Mouse (Mus musculus): Measurements from ENCODE around the gene Gm20716.

The Gm20716 gene

GRCm38 (mm10) chr2:168230026-168230728, at the start of gene Gm20716, which contains the start of the genes Dpm1 and Mocs3:
TSS of gene Gm20716 (minus strand) at chr2:168230364.
TSS of gene Dpm1 (minus strand) at chr2:168230591.
TSS of gene Mocs3 (plus strand) at chr2:168230622.
- peak; percentile 80 to 88 for DNase-seq (ENCODE audit: low spot score in 2 of 2)

GRCm38 (mm10) chr2:168274374-168274935, 44.3 kb upstream of the Gm20716 start:
- peak in 1 of 2 experiments; percentile 58 for DNase-seq (ENCODE audit: low spot score in 2 of 2)

GRCm38 (mm10) chr2:168273387-168273786, 43.2 kb upstream of the Gm20716 start:
- DNase-seq (ENCODE audit: low spot score in 2 of 2) = no peak

DNA sequence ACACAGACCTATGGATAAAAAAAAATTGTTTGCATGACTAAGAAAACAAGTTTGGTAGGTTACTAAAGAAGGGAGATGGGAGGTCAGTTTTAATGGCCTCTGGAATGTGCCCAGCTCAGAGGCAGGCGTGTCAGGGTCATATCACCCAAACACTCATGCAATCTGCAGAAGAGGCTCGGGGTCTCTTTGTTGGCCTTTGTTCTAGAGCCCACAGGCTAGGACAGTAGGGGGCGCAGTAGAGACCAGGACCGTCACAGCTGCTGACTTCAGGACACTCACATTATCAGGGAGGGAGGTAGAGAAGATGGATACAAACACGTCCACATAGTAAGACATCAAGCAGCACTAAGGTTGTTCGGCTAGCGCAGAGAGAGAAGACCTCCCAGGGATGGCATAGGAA, 37.9 kb upstream of the Gm20716 start:
- DNase-seq (ENCODE audit: low spot score in 2 of 2) = no peak

GRCm38 (mm10) chr2:168260900-168261299, 30.7 kb upstream of the Gm20716 start:
- DNase-seq (ENCODE audit: low spot score in 2 of 2) = no peak

- no peak for DNase-seq (ENCODE audit: low spot score in 2 of 2)
Measured at GRCm38 (mm10) chr2:168260124-168260523, 30.0 kb upstream of the Gm20716 start.

- DNase-seq (ENCODE audit: low spot score in 2 of 2) = no peak
Measured at GRCm38 (mm10) chr2:168259046-168259445, 28.9 kb upstream of the Gm20716 start.

DNA sequence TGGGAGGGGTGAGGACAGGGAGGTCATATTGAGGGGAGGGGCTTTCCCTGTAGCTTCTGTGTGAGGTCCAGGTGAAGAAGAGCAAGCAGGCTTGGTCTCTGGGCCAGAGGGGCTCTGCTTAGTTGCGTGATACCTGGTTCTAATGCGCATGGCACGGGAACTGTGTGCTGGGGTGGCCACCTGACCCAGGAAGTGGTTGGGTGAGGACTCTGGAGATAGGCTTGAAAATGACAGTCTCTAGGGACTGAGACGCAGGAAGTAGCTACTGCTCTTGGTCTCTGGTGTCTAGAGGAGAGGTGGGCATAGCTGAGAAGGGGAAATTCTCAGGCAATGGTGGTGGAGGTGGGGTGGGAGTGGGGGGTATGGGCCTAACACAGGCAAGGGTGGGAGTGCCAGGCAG, 27.0 kb upstream of the Gm20716 start:
- no peak for DNase-seq (ENCODE audit: low spot score in 2 of 2)

DNA sequence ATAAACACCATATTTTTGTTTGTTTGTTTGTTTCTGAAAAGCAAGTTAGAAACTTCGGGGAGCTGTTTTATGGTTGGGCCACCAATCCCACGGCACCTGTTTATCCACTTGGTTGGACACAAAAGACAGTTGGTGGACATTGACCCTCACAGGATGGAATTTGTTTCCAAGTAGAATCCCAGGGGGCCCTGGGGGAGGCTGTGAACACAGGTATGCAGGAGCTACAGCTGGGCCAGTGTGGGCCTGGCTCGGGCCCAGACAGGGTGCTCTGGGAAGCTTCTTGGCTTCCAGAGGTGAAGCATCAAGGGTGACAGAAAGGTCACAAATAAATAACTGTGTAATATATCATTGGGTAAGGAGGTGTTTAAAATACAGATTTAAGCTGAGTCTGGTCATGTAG, 26.3 kb upstream of the Gm20716 start:
- DNase-seq (ENCODE audit: low spot score in 2 of 2) = no peak

- peak in 1 of 2 experiments; percentile 44 for DNase-seq (ENCODE audit: low spot score in 2 of 2)
Measured at GRCm38 (mm10) chr2:168253822-168254221, 23.7 kb upstream of the Gm20716 start.

DNA sequence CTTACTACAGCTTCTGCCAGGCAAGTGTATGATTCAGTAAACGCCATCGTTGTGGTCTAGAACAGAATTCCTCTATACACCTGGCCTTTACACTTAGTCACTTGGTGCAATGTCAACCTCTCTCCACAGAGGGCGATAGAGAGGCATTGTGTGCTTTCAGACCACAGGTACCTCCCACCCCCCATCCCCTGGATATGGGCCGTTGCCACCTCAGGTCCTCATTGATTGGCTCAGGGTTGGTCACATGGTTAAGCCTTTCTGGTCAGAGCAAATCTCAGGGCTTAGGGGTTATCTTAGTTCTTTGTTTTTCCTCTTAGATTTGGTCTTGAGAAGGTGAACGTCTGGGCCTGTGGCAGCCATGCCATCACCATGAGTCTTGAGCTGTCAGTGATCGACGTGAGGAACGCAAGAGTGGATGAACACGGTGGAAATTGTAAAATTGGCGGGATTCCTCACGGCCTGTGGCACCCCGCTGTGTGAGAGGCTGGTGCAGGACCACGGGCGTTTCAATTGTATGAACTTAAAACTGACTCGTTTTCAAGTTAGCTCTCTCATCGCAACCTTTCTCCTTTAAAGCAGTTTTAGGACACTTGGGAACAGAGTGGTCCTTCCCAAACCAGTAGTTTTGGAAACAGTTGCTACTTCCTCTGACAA, 22.6 kb upstream of the Gm20716 start:
- no peak for DNase-seq (ENCODE audit: low spot score in 2 of 2)

GRCm38 (mm10) chr2:168250270-168250669, 20.1 kb upstream of the Gm20716 start:
- DNase-seq (ENCODE audit: low spot score in 2 of 2) = peak; percentile 54 to 76

- DNase-seq (ENCODE audit: low spot score in 2 of 2) = no peak
Measured at GRCm38 (mm10) chr2:168248856-168249245, 18.7 kb upstream of the Gm20716 start.

DNA sequence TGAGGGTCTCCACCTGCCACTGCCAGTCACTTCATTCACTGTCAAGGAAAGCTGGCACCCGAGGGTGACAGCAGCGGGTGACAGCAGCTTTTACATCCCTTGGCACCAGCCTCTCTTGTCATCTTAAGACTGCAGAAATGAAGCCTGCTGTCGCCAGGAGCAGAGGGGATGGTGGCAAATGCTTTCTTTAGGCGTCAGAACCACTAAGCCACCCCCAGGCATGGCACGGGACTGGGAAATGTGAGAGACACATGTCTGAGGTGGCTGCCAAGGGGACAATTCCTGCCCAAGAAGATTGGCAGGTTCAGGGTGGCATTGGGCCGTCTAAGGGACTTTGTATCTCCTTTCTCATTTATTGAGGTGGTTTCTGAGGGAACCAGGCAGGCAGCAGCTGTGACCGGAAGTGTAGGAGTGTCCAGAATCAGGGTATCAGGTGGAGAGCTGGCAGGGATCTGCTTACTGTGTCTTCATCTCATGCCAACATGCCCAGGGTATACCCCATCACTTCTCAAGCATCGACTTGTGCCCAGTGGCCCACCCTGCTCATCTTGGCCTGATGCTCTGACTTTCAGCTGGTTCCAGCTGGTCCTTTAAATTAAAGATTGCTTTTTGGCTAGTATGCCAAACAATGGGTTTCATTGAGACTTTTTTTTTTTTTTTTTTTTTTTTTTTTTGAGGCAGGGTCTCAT, 18.1 kb upstream of the Gm20716 start:
- DNase-seq (ENCODE audit: low spot score in 2 of 2) = no peak

DNA sequence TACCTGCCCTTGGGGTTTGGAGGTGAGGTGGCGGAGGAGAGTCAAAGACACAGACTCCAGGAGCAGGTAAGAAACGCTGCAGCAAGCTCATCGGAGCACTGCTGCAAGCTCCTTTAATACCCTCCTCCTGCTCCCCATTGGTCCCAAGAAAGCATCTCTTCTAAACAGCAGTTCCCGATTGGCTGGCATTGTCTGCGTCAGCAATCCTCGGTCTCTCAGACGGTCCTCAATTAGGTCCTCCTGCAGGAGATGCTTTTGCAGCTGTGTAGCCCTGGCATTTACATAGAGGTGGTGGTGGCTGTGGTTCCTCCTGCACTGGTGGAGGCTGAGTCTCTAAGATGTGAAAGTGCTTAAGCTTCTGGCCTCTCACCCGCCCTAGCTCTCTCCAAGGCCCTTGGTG, 15.4 kb upstream of the Gm20716 start:
- no peak for DNase-seq (ENCODE audit: low spot score in 2 of 2)

DNA sequence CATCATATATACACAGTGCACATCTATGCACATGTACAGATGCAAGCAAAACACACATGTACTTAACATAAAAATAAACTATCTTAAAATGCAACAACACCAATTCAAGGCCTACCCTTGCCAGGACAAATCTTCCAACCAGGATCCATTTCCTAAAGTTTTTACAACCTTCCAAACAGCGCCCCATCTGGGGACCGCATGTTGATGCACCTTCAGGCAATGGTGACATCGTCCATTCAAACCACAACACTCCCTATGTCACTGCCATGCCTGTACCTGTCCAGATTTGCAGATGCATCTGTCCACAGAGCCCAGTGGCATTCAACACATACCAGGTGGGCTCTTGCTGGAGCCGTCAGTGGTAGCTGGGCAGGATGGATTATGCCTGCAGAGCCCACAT, 13.1 kb upstream of the Gm20716 start:
- DNase-seq (ENCODE audit: low spot score in 2 of 2) = no peak

GRCm38 (mm10) chr2:168242841-168243240, 12.7 kb upstream of the Gm20716 start:
- no peak for DNase-seq (ENCODE audit: low spot score in 2 of 2)

DNA sequence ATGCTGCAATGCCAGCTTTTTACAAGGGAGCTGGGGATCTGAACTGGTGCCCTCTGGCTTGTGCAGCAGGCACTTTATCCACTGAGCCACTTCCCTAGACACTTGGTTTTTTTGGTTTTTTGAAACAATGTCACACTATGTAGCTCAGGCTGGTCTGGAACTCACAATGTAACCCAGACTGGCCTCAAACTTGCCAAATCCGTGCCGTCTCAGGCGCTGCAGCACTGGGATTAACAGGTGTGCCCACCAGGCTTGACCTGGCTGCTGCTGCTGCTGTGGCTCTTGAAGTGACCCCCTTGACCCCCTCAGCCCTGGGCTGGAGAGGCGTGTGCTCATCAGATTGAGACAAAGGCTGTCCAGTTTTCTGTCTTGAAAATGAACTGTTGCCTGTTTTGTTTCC, 8.2 kb upstream of the Gm20716 start:
- no peak for DNase-seq (ENCODE audit: low spot score in 2 of 2)

DNA sequence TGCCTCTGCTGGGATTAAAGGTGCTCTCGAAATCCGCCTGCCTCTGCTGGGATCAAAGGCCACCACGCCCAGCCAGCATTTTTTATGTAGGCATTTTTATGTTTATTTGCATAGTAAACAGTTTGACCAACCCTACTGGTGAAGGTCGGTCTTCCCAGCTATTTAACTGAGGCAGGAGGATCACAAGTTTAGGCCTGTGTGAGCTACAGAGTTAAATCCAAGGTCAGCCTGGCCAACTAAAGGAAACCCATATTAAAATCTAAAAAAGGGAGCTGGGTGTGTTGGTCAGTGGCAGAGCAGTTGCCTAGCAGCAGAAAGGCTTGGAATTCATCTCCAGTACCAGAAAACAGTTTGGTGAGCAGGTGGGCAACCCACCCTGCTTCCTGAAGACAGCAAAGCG, 3.1 kb upstream of the Gm20716 start:
- DNase-seq (ENCODE audit: low spot score in 2 of 2) = no peak

- no peak for DNase-seq (ENCODE audit: low spot score in 2 of 2)
Measured at GRCm38 (mm10) chr2:168231471-168231829, 1.3 kb upstream of the Gm20716 start.

DNA sequence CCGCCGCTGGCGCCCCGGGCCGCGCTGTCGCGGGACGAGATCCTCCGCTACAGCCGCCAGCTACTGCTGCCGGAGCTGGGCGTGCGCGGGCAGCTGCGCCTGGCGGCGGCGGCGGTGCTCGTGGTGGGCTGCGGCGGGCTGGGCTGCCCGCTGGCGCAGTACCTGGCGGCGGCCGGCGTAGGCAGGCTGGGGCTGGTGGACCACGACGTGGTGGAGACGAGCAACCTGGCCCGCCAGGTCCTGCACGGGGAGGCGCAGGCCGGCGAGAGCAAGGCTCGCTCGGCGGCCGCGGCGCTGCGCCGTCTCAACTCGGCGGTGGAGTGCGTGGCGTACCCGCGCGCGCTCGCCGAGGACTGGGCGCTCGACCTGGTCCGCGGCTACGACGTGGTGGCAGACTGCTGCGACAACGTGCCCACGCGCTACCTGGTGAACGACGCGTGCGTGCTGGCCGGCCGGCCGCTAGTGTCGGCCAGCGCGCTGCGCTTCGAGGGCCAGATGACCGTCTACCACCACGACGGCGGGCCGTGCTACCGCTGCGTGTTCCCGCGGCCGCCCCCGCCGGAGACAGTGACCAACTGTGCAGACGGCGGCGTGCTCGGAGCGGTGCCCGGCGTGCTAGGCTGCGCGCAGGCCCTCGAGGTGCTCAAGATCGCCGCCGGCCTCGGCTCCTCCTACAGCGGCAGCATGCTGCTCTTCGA, 758 bp upstream of the Gm20716 start:
- peak in 1 of 2 experiments; percentile 35 for DNase-seq (ENCODE audit: low spot score in 2 of 2)
